Mouse (Mus musculus): ENCODE data around the gene Scn8a.

DNA sequence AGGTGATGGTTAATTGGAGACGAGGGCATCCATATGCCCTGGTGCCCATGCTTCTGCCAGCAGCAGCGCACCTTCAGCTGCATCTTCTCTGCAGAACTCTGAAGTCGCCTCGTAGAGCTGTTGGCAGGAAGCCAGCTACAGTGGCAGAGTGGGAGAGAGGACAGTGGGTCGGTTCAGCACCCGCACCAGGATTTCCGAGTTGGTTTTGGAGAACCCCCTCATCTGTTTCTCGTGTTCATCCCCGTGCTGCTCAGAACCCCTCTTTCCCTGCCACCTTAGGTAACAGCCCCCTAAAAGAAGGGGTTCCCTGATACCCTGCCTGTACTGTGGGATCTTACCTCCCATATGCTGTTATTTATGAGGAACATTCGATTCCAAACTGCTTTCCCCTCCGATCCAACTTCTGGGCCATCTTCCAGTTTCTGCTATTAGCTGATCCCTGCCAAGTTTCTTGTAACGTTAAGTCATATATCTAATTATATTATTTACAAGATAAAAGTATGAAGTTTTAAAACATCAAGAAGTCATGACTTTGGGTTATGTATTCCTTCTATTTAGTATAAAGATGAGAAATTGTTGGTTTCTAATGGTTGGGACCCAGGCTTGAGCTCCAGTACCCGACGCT, 138.8 kb downstream of the Scn8a start:
- no peak for TF ChIP-seq CTCF (IDR thresholded peaks at IDR 0.05; ENCODE audit: extremely low read depth, insufficient read length, insufficient replicate concordance, low read depth, low read length)
- TF ChIP-seq POLR2A (IDR thresholded peaks at IDR 0.05; ENCODE audit: low read depth, low read length): no peak

Measured in small intestine, adult 2 months (tissue).